Mouse (Mus musculus) thymus, adult 2 months (tissue): ENCODE measurements around the gene Ckmt2.

Source experiments
- CTCF ChIP-seq: fragments of 200-500 bp; IDR thresholded peaks from 2 replicates; pipeline ENCODE4 v1.5.1; 2012; ENCODE audit warnings: mild to moderate bottlenecking, control low read depth, low read length, moderate library complexity, borderline replicate concordance; ENCODE audit not compliant: control insufficient read depth, poor library complexity, insufficient read depth; ENCODE audit errors: extremely low read depth
- POLR2A ChIP-seq: fragments of 200-500 bp; IDR thresholded peaks from 2 replicates; pipeline ENCODE4 v1.6.1; 2012; ENCODE audit warnings: mild to moderate bottlenecking, low read length, control low read depth, moderate library complexity; ENCODE audit not compliant: control insufficient read depth, poor library complexity, insufficient read depth; ENCODE audit errors: extremely low read depth

DNA sequence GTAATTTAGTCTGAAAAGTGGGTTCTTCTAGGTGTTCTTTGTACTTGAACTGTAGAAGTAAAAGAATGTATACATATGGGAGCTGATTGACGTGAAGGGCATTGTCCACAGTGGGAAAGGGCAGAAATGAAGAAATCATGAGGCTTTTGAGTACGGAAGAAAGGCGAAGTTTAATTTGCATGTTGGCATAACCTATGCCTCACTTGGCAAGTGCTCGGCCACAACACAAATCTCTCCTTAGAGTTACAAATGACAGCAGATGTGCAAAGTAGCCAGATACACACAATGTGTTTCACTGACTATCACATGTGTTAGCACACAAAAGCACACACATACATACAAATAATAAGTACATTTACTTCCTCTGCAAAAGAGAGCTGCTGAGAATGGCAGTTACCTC lies 3.6 kb upstream of the Ckmt2 start:
- TF ChIP-seq CTCF (no peak), POLR2A (no peak)
